Mouse (Mus musculus) neural tube, embryonic 11.5 days (tissue): Measurements from ENCODE around the gene Psma3. TPM values are rescaled to one million over a fixed set of nuclear protein-coding genes. Genes with fewer than 3 reads are reported as not detected.

Experiments used
- polyA plus RNA-seq: library from polyadenylated mRNA; unstranded; fragments of >200 nt; fragmentation: Nextera tagmentation; extraction: Ambion mirVana; gene quantifications from 2 replicates; pipeline ENCODE4 v1.2.1, GENCODE M21; 2014

Psma3 gene
- polyA plus RNA-seq, 1 experiment from 2014 or later = 640 TPM

Other genes with a start within 250 kb of the Psma3 start
- gene Frmd6, start 149.1 kb upstream of the Psma3 start, polyA plus RNA-seq = 27.8 and 28.5 TPM in 2 replicates
- 290 and 299 TPM in 2 replicates for gene Actr10, start 36.8 kb upstream of the Psma3 start, polyA plus RNA-seq
- 32.6 and 34.4 TPM in 2 replicates for gene Arid4a, start 41.4 kb downstream of the Psma3 start, polyA plus RNA-seq
- not detected in 2 replicates for gene Tomm20l, start 136.8 kb downstream of the Psma3 start, polyA plus RNA-seq
- gene Timm9, start 162.1 kb downstream of the Psma3 start, polyA plus RNA-seq = 68.5 and 77.3 TPM in 2 replicates
- gene 2700049A03Rik, start 162.2 kb downstream of the Psma3 start, polyA plus RNA-seq = 20.1 and 21.8 TPM in 2 replicates